Mouse (Mus musculus) hindbrain, postnatal 0 days (tissue): ENCODE results near the gene D17Wsu92e. TPM values are rescaled to one million over a fixed set of nuclear protein-coding genes. Genes with fewer than 3 reads are reported as not detected.
A peak's percentile ranks its signal among the peaks of the same experiment; 100 is the strongest.

ENCODE experiments used
- ATAC-seq: fragments of 200-750 bp; cut with Nextera tagmentation; 2 replicates; pipeline ENCODE4 v1.8.0; 2017; ENCODE audit warnings: mild to moderate bottlenecking, moderate TSS enrichment, moderate library complexity
- DNase-seq: peaks from one replicate; pipeline ENCODE4 v3.0.0-alpha.2; 2015; ENCODE audit warnings: low spot score
- H3K27ac ChIP-seq: fragments of 300-500 bp; sonication (generic); 2 replicates; pipeline ENCODE4 v1.5.1; 2014; ENCODE audit warnings: mild to moderate bottlenecking
- H3K27me3 ChIP-seq: fragments of 300-500 bp; sonication (generic); 2 replicates; pipeline ENCODE4 v1.6.1; 2014; ENCODE audit warnings: low read length, mixed read lengths; ENCODE audit not compliant: insufficient read depth
- H3K36me3 ChIP-seq: fragments of 300-500 bp; sonication (generic); 2 replicates; pipeline ENCODE4 v1.6.1; 2014; ENCODE audit warnings: low read length, mixed read lengths; ENCODE audit not compliant: insufficient read depth
- H3K4me1 ChIP-seq: fragments of 300-500 bp; sonication (generic); 2 replicates; pipeline ENCODE4 v1.6.1; 2014; ENCODE audit warnings: antibody characterized with exemption, low read length, mixed read lengths; ENCODE audit not compliant: insufficient read depth
- H3K4me2 ChIP-seq: fragments of 300-500 bp; sonication (generic); 2 replicates; pipeline ENCODE4 v1.6.1; 2014; ENCODE audit warnings: low read depth, mild to moderate bottlenecking, low read length, moderate library complexity, mixed read lengths
- H3K4me3 ChIP-seq: fragments of 300-500 bp; sonication (generic); 2 replicates; pipeline ENCODE4 v1.5.1; 2014; ENCODE audit warnings: low read length
- H3K9ac ChIP-seq: fragments of 300-500 bp; sonication (generic); replicated peaks from 2 replicates; pipeline ENCODE4 v1.6.1; 2014; ENCODE audit warnings: mild to moderate bottlenecking, low read length, moderate library complexity, mixed read lengths
- H3K9me3 ChIP-seq: fragments of 300-500 bp; sonication (generic); 2 replicates; pipeline ENCODE4 v1.6.1; 2016; ENCODE audit warnings: low read length, mixed read lengths
- CTCF ChIP-seq: IDR thresholded peaks from 2 replicates; pipeline ENCODE4 v1.5.1; 2016; ENCODE audit warnings: antibody characterized with exemption, control low read depth, low read depth
- WGBS: fragments of 180-500 bp; shearing (Covaris S2); extraction: QIAGEN DNeasy Blood & Tissue Kit; methylation state at CpG from one replicate; pipeline ENCODE4 v1.1.7; 2014; 5-methylcytosine and 5-hydroxymethylcytosine counted together
- polyA plus RNA-seq: library from polyadenylated mRNA; unstranded; fragments of >200 nt; fragmentation: Nextera tagmentation; extraction: Ambion mirVana; gene quantifications from 2 replicates; pipeline ENCODE4 v1.2.1, GENCODE M21; 2015
- total RNA-seq: library from RNA; depleted of rRNA; stranded (reverse); fragments of >200 nt; gene quantifications from 2 replicates; pipeline ENCODE4 v1.2.3, GENCODE M21; 2014

Gene D17Wsu92e
- total and polyA plus RNA-seq, 2 experiments from 2014 or later, result 10.5 to 73.4 TPM

GRCm38 (mm10) chr17:27821407-27822338, 1.2 kb upstream of the D17Wsu92e start:
- no peak for TF ChIP-seq CTCF
- ATAC-seq (no peak), DNase-seq (peak; percentile 10)
- H3K4me1 ChIP-seq, result peaks cover 15% of the 10 kb centered on the region
- peak overlapping the region; percentile 89; the same call in 1 of the 2 replicates for H3K9ac ChIP-seq
- H3K4me2 ChIP-seq, result peak overlapping the region; percentile 93
- H3K36me3 ChIP-seq, result no peaks in the 10 kb centered on the region
- H3K9me3 ChIP-seq, result no peaks in the 10 kb centered on the region
- 61% methylated on average over 9 of the region's 9 CpGs for WGBS
- peak overlapping the region; percentile 76; the same call in 1 of the 2 replicates for H3K27ac ChIP-seq
- no peaks in the 10 kb centered on the region for H3K27me3 ChIP-seq
- H3K4me3 ChIP-seq, result peak overlapping the region; percentile 96; the same call in 1 of the 2 replicates

- H3K27me3 ChIP-seq, result no peaks in the 10 kb centered on the region
- DNase-seq, result no peak
- TF ChIP-seq CTCF, result no peak
- ATAC-seq, result peak; percentile 89; the same call in 1 of the 2 replicates
- H3K27ac ChIP-seq, result peak overlapping the region; percentile 76
- peak overlapping the region; percentile 93 for H3K4me2 ChIP-seq
- H3K9me3 ChIP-seq, result no peaks in the 10 kb centered on the region
- peak overlapping the region; percentile 89 for H3K9ac ChIP-seq
- H3K36me3 ChIP-seq, result no peaks in the 10 kb centered on the region
- peaks cover 15% of the 10 kb centered on the region for H3K4me1 ChIP-seq
- H3K4me3 ChIP-seq, result peak overlapping the region; percentile 96
- 1% methylated on average over 37 of the region's 62 CpGs for WGBS
These were observed 379 bp downstream of the D17Wsu92e start for GRCm38 (mm10) chr17:27819971-27820567.

GRCm38 (mm10) chr17:27819521-27819970, 902 bp downstream of the D17Wsu92e start:
- H3K4me3 ChIP-seq, result peak overlapping the region; percentile 96
- peaks cover 15% of the 10 kb centered on the region for H3K4me1 ChIP-seq
- no peaks in the 10 kb centered on the region for H3K36me3 ChIP-seq
- H3K4me2 ChIP-seq, result peak overlapping the region; percentile 93
- peak overlapping the region; percentile 89 for H3K9ac ChIP-seq
- H3K27ac ChIP-seq, result peak overlapping the region; percentile 76
- no peaks in the 10 kb centered on the region for H3K27me3 ChIP-seq
- WGBS, result under 1% methylated on average over 20 of the region's 20 CpGs
- H3K9me3 ChIP-seq, result no peaks in the 10 kb centered on the region
- TF ChIP-seq CTCF, result no peak
- DNase-seq (peak; percentile 24), ATAC-seq (no peak)

DNA sequence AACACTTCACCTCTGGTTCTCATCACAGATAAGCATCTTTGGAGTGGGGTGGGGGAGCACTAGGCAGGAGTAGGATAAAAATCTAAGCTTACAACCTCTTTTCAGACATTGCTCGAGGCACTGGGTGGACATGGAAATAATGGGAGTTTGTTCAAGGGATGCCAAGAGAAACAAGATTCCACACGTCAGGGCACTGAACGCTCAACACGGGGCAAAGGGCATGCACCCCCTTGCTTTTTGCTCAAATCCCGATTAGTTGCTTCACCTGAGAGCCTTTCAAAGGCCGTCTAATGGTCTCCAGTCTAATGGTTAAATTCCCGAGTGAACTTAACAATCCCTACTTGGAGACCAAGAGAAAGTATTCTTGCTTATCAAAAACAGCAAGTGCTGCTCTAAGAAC, 1.4 kb downstream of the D17Wsu92e start:
- peak overlapping the region; percentile 96 for H3K4me3 ChIP-seq
- H3K9me3 ChIP-seq, result no peaks in the 10 kb centered on the region
- H3K4me2 ChIP-seq, result peak overlapping the region; percentile 93
- no peak for TF ChIP-seq CTCF
- 0 out of 2 replicates have a peak overlapping the region, but pooled peaks have one; percentile 76 for H3K27ac ChIP-seq
- 29% methylated on average over 7 of the region's 7 CpGs for WGBS
- no peaks in the 10 kb centered on the region for H3K36me3 ChIP-seq
- peak overlapping the region; percentile 89 for H3K9ac ChIP-seq
- H3K27me3 ChIP-seq, result no peaks in the 10 kb centered on the region
- DNase-seq (no peak), ATAC-seq (no peak)
- peaks cover 15% of the 10 kb centered on the region for H3K4me1 ChIP-seq

DNA sequence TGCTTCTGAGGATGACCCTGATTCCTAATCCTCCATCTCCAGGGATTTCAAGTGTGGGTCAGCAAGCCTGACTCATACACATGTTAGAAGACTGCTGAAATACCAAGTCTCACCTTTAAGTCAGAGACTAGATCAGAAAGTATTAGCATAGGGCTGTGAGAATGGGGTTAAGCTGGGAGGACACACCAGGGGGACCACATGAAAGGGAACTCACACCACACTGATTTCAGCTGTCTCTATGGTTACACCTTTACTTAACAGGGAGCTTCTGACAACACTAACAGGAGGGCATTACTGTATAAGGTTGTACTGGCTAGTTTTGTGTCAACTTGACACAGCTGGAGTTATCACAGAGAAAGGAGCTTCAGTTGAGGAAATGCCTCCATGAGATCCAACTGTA, 5.8 kb downstream of the D17Wsu92e start:
- no peak for DNase-seq
- Histone ChIP-seq H3K9ac (no peak overlapping the region), H3K4me1 (peaks cover 10% of the 10 kb centered on the region), H3K27ac (no peak overlapping the region), H3K36me3 (no peaks in the 10 kb centered on the region), H3K9me3 (no peaks in the 10 kb centered on the region), H3K27me3 (no peaks in the 10 kb centered on the region), H3K4me3 (no peak overlapping the region), H3K4me2 (no peak overlapping the region)
- no peak for TF ChIP-seq CTCF
- no peak for ATAC-seq

DNA sequence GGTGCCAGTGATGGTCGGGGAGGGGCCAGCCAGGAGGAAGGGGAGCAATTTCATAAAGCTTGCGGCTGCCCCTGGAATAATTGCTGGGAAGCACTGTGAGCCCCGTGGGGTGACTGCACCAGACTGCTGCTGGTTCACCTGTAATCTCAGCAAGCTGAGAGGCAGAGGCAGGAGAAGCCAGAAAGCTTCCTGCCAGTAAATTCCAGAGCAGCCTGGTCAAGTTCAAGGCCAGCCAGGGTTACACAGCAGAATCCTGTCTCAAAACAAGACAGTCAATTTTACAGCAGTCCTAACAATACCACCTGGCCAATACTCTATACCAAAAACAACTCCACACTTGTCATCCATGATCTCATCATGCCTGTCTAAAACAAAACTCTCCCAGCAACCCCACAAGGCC, 8.5 kb downstream of the D17Wsu92e start:
- 83% methylated on average over 3 of the region's 3 CpGs for WGBS
- no peaks in the 10 kb centered on the region for H3K36me3 ChIP-seq
- no peak overlapping the region for H3K9ac ChIP-seq
- no peaks in the 10 kb centered on the region for H3K27me3 ChIP-seq
- no peak for DNase-seq
- no peak overlapping the region for H3K4me3 ChIP-seq
- no peak overlapping the region for H3K4me2 ChIP-seq
- no peaks in the 10 kb centered on the region for H3K9me3 ChIP-seq
- H3K4me1 ChIP-seq, result no peaks in the 10 kb centered on the region
- no peak for ATAC-seq
- no peak overlapping the region for H3K27ac ChIP-seq
- no peak for TF ChIP-seq CTCF
